Mouse (Mus musculus) E14TG2a.4 (cell line): ENCODE results near the gene Zfp865.

ENCODE experiments used
- H3K27me3 ChIP-seq: 2 replicates; pipeline ENCODE4 v1.6.1; 2014; ENCODE audit warnings: low read length, control low read depth; ENCODE audit not compliant: insufficient read depth
- H3K36me3 ChIP-seq: 2 replicates; pipeline ENCODE4 v1.6.1; 2014; ENCODE audit warnings: low read length, control low read depth; ENCODE audit not compliant: insufficient read depth
- H3K4me1 ChIP-seq: replicated peaks from 2 replicates; pipeline ENCODE4 v1.6.1; 2014; ENCODE audit warnings: low read depth, low read length, control low read depth
- H3K4me3 ChIP-seq: replicated peaks from 2 replicates; pipeline ENCODE4 v1.5.1; 2014; ENCODE audit warnings: mild to moderate bottlenecking, low read length
- H3K9me3 ChIP-seq: 2 replicates; pipeline ENCODE4 v1.6.1; 2014; ENCODE audit warnings: low read length, control low read depth
- CTCF ChIP-seq: conservative IDR thresholded peaks from 2 replicates; pipeline ENCODE4 v1.5.1; 2014; ENCODE audit warnings: low read length
- NANOG ChIP-seq: IDR thresholded peaks from 2 replicates; pipeline ENCODE4 v1.6.1; 2014; ENCODE audit warnings: borderline replicate concordance, low read length, mixed read lengths
- POU5F1 ChIP-seq: IDR thresholded peaks from 2 replicates; pipeline ENCODE4 v1.6.1; 2014; ENCODE audit warnings: low read length, borderline replicate concordance

Zfp865 gene

GRCm38 (mm10) chr7:5020685-5021084 lies 509 bp downstream of the Zfp865 start:
- TF ChIP-seq CTCF = no peak
- no peak for TF ChIP-seq POU5F1
- TF ChIP-seq NANOG = no peak
- no peaks in the 10 kb centered on the region for H3K27me3 ChIP-seq

GRCm38 (mm10) chr7:5021197-5021596 lies 1.0 kb downstream of the Zfp865 start:
- Histone ChIP-seq H3K9me3 (peaks cover 5% of the 10 kb centered on the region), H3K4me1 (peaks cover 53% of the 10 kb centered on the region), H3K4me3 (peak overlapping the region; percentile 95), H3K27me3 (0 out of 2 replicates have a peak, but pooled peaks cover 2% of the 10 kb centered on the region), H3K36me3 (peaks cover 53% of the 10 kb centered on the region)
- TF ChIP-seq NANOG (no peak), POU5F1 (no peak), CTCF (no peak)

More at GRCm38 (mm10) chr7:5020685-5021084, 509 bp downstream of the Zfp865 start:
- H3K36me3 ChIP-seq = peaks cover 48% of the 10 kb centered on the region
- H3K4me1 ChIP-seq = peaks cover 58% of the 10 kb centered on the region
- H3K9me3 ChIP-seq = peaks cover 5% of the 10 kb centered on the region
- peak overlapping the region; percentile 95 for H3K4me3 ChIP-seq

GRCm38 (mm10) chr7:5029543-5029942 lies 9.4 kb downstream of the Zfp865 start:
- no peak for TF ChIP-seq CTCF
- H3K9me3 ChIP-seq = no peaks in the 10 kb centered on the region
- H3K27me3 ChIP-seq = peaks cover 71% of the 10 kb centered on the region
- peaks cover 37% of the 10 kb centered on the region for H3K4me1 ChIP-seq
- peak overlapping the region; percentile 79 for H3K4me3 ChIP-seq
- peaks cover 64% of the 10 kb centered on the region for H3K36me3 ChIP-seq

GRCm38 (mm10) chr7:5029946-5030345 lies 9.8 kb downstream of the Zfp865 start:
- H3K27me3 ChIP-seq = peaks cover 75% of the 10 kb centered on the region
- no peaks in the 10 kb centered on the region for H3K9me3 ChIP-seq
- TF ChIP-seq CTCF (no peak; the same call in 1 of the 2 replicates), NANOG (no peak), POU5F1 (no peak)
- peaks cover 60% of the 10 kb centered on the region for H3K36me3 ChIP-seq
- peak overlapping the region; percentile 79 for H3K4me3 ChIP-seq
- peaks cover 35% of the 10 kb centered on the region for H3K4me1 ChIP-seq

- H3K27me3 ChIP-seq = peaks cover 75% of the 10 kb centered on the region
- H3K36me3 ChIP-seq = peaks cover 53% of the 10 kb centered on the region
- peak overlapping the region; percentile 79 for H3K4me3 ChIP-seq
- H3K4me1 ChIP-seq = peaks cover 36% of the 10 kb centered on the region
- no peak for TF ChIP-seq CTCF
- no peak for TF ChIP-seq NANOG
- TF ChIP-seq POU5F1 = no peak
- no peaks in the 10 kb centered on the region for H3K9me3 ChIP-seq
These were observed 10.5 kb downstream of the Zfp865 start for GRCm38 (mm10) chr7:5030554-5031275.

- Histone ChIP-seq H3K36me3 (peaks cover 45% of the 10 kb centered on the region), H3K9me3 (no peaks in the 10 kb centered on the region), H3K4me3 (peak overlapping the region; percentile 79), H3K4me1 (peaks cover 41% of the 10 kb centered on the region), H3K27me3 (peaks cover 77% of the 10 kb centered on the region)
- TF ChIP-seq NANOG = no peak
- no peak for TF ChIP-seq CTCF
- no peak for TF ChIP-seq POU5F1
These were observed 11.3 kb downstream of the Zfp865 start for GRCm38 (mm10) chr7:5031496-5031895.

- peaks cover 46% of the 10 kb centered on the region for H3K4me1 ChIP-seq
- H3K27me3 ChIP-seq = peaks cover 61% of the 10 kb centered on the region
- no peaks in the 10 kb centered on the region for H3K9me3 ChIP-seq
- H3K36me3 ChIP-seq = peaks cover 24% of the 10 kb centered on the region
- H3K4me3 ChIP-seq = no peak within 1 kb of the TSS
- no peak for TF ChIP-seq CTCF
- TF ChIP-seq NANOG = no peak
- no peak for TF ChIP-seq POU5F1
These were observed 13.6 kb downstream of the Zfp865 start, which contains the start of gene 4632433K11Rik for GRCm38 (mm10) chr7:5033818-5034217. Gene 4632433K11Rik (plus strand): TSS chr7:5034118.

- Histone ChIP-seq H3K4me1 (peaks cover 42% of the 10 kb centered on the region), H3K36me3 (peaks cover 16% of the 10 kb centered on the region), H3K27me3 (peaks cover 44% of the 10 kb centered on the region), H3K4me3 (no peak overlapping the region), H3K9me3 (no peaks in the 10 kb centered on the region)
- TF ChIP-seq CTCF (no peak), POU5F1 (no peak)
These were observed 15.5 kb downstream of the Zfp865 start for GRCm38 (mm10) chr7:5035628-5036027.

- Histone ChIP-seq H3K27me3 (peaks cover 39% of the 10 kb centered on the region), H3K4me3 (no peak overlapping the region), H3K4me1 (peaks cover 38% of the 10 kb centered on the region), H3K9me3 (no peaks in the 10 kb centered on the region), H3K36me3 (peaks cover 16% of the 10 kb centered on the region)
- TF ChIP-seq NANOG (no peak), POU5F1 (no peak), CTCF (no peak)
These were observed 16.0 kb downstream of the Zfp865 start for GRCm38 (mm10) chr7:5036136-5036535.
